Comparison of ENCODE assay signal across 8 mouse cellular contexts in the genomic region with DNA sequence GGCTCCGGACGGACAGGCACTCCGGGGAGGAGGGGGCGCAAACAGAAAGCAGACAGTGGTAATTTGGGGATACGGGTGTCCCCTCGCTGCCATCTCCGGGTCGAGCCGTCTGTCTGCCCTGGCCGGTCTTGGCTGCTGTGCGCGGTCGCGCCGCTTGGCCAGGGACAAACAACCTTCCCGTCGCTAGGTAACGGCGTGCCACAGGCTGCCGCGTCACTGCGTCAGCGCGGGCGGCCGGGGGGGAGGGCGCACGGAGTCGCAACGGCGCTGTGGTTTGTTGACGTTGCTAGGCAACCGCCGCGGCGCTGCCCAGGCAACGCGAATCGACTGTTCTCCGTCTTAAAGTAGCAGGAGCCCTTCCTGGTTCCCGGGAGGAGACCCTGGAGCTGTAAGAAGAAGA. TPM values are rescaled to one million over a fixed set of nuclear protein-coding genes. Genes with fewer than 3 reads are reported as not detected.
DNase-seq lines count a peak whose midpoint lies in the region; ATAC-seq lines count a peak whose summit lies in the region.

No protein-coding gene starts in this region.

- peak overlapping the region; percentile 89 for H3K4me2 ChIP-seq in hindbrain, embryonic 14.5 days (replicated peaks)

- peaks cover 10% of the 10 kb centered on the region for H3K4me1 ChIP-seq in hindbrain, embryonic 14.5 days (replicated peaks; ENCODE audit: control insufficient read depth, insufficient read depth, low read length)

- peak; percentile 92 for ATAC-seq in hindbrain, embryonic 14.5 days (ENCODE audit: low FRiP score)

- WGBS in hindbrain, embryonic 14.5 days, result under 1% methylated on average over 41 of the region's 41 CpGs

- H3K36me3 ChIP-seq in hindbrain, embryonic 14.5 days (replicated peaks; ENCODE audit: control insufficient read depth, insufficient read depth), result no peaks in the 10 kb centered on the region

- no peak overlapping the region for H3K27ac ChIP-seq in hindbrain, embryonic 14.5 days

- no peaks in the 10 kb centered on the region for H3K9me3 ChIP-seq in hindbrain, embryonic 14.5 days (ENCODE audit: control insufficient read depth, low read length)

- H3K27me3 ChIP-seq in hindbrain, embryonic 14.5 days (ENCODE audit: control insufficient read depth, insufficient read depth, low read length), result no peaks in the 10 kb centered on the region

- peak; percentile 93 for DNase-seq in T-cell, adult 2 months (ENCODE audit: low spot score)
- peak; percentile 94 to 98 for DNase-seq in cerebellum, postnatal 25 days
- DNase-seq in frontal cortex, postnatal 25 days (ENCODE audit: low spot score in 2 of 2), result peak; percentile 82 to 87
- peak; percentile 99 for DNase-seq in hindbrain, embryonic 14.5 days (ENCODE audit: low spot score)
- DNase-seq in left cerebral cortex, adult 11 months (ENCODE audit: low spot score), result peak; percentile 84
- DNase-seq in lung, postnatal 36 days, result peak; percentile 99
- peak; percentile 99 for DNase-seq in retina, embryonic 14.5 days (ENCODE audit: low spot score)
- DNase-seq in thymus, postnatal 36 days, result peak; percentile 86 to 91

- H3K4me3 ChIP-seq in hindbrain, embryonic 14.5 days (replicated peaks; ENCODE audit: low read length), result peak overlapping the region; percentile 45

- H3K9ac ChIP-seq in hindbrain, embryonic 14.5 days, result peak overlapping the region; percentile 63

RNA-seq across cellular contexts. Expression of gene Fosb, which starts 10.1 kb away (rescaled TPM):
- 0.12 TPM in 1 of 2 replicates, not detected in the other for polyA plus RNA-seq in hindbrain, embryonic 14.5 days (2014; fragmentation: Nextera tagmentation; extraction: Ambion mirVana)

RNA-seq across cellular contexts. Expression of gene Ercc1, which starts 24.7 kb away (rescaled TPM):
- 82.6 and 86.1 TPM in 2 replicates for polyA plus RNA-seq in hindbrain, embryonic 14.5 days (2014; fragmentation: Nextera tagmentation; extraction: Ambion mirVana)

RNA-seq across cellular contexts. Expression of gene Rtn2, which starts 37.5 kb away (rescaled TPM):
- polyA plus RNA-seq in hindbrain, embryonic 14.5 days (2014; fragmentation: Nextera tagmentation; extraction: Ambion mirVana), result 106 and 112 TPM in 2 replicates

RNA-seq across cellular contexts. Expression of gene Cd3eap, which starts 39.4 kb away (rescaled TPM):
- polyA plus RNA-seq in hindbrain, embryonic 14.5 days (2014; fragmentation: Nextera tagmentation; extraction: Ambion mirVana), result 17.0 TPM in 2 replicates

RNA-seq across cellular contexts. Expression of gene Ppp1r13l, which starts 39.6 kb away (rescaled TPM):
- 2.4 and 2.6 TPM in 2 replicates for polyA plus RNA-seq in hindbrain, embryonic 14.5 days (2014; fragmentation: Nextera tagmentation; extraction: Ambion mirVana)
